Mouse (Mus musculus): ENCODE measurements around the gene C1qtnf9.

Gene C1qtnf9

GRCm38 (mm10) chr14:60767884-60768283, at the start of gene C1qtnf9:
Gene C1qtnf9 (plus strand): TSS chr14:60768134.
- no peak for DNase-seq (ENCODE audit: low read depth)

- no peak for DNase-seq (ENCODE audit: low read depth)
These were observed 46.6 kb upstream of the C1qtnf9 start for GRCm38 (mm10) chr14:60721304-60721703.

GRCm38 (mm10) chr14:60721938-60722337, 46.0 kb upstream of the C1qtnf9 start:
- no peak for DNase-seq (ENCODE audit: low read depth)

GRCm38 (mm10) chr14:60726091-60726490, 41.8 kb upstream of the C1qtnf9 start:
- DNase-seq (ENCODE audit: low read depth): peak; percentile 81

- DNase-seq (ENCODE audit: low read depth): peak; percentile 75
These were observed 40.8 kb upstream of the C1qtnf9 start for GRCm38 (mm10) chr14:60727130-60727529.

GRCm38 (mm10) chr14:60732081-60732480, 35.9 kb upstream of the C1qtnf9 start:
- DNase-seq (ENCODE audit: low read depth): peak; percentile 80

- peak; percentile 64 for DNase-seq (ENCODE audit: low read depth)
These were observed 35.1 kb upstream of the C1qtnf9 start for GRCm38 (mm10) chr14:60732787-60733186.

- DNase-seq (ENCODE audit: low read depth): no peak
These were observed 34.2 kb upstream of the C1qtnf9 start for GRCm38 (mm10) chr14:60733706-60734105.

- no peak for DNase-seq (ENCODE audit: low read depth)
These were observed 32.7 kb upstream of the C1qtnf9 start for GRCm38 (mm10) chr14:60735206-60735605.

GRCm38 (mm10) chr14:60735848-60736547, 31.9 kb upstream of the C1qtnf9 start:
- peak; percentile 50 for DNase-seq (ENCODE audit: low read depth)

GRCm38 (mm10) chr14:60736591-60737192, 31.2 kb upstream of the C1qtnf9 start:
- DNase-seq (ENCODE audit: low read depth): peak; percentile 95

GRCm38 (mm10) chr14:60737202-60737611, 30.7 kb upstream of the C1qtnf9 start:
- DNase-seq (ENCODE audit: low read depth): peak; percentile 86

GRCm38 (mm10) chr14:60738434-60738938, 29.4 kb upstream of the C1qtnf9 start:
- peak; percentile 88 for DNase-seq (ENCODE audit: low read depth)

- peak; percentile 46 for DNase-seq (ENCODE audit: low read depth)
These were observed 28.8 kb upstream of the C1qtnf9 start for GRCm38 (mm10) chr14:60739155-60739554.

GRCm38 (mm10) chr14:60739616-60740015, 28.3 kb upstream of the C1qtnf9 start:
- peak; percentile 53 for DNase-seq (ENCODE audit: low read depth)

- peak; percentile 50 for DNase-seq (ENCODE audit: low read depth)
These were observed 27.4 kb upstream of the C1qtnf9 start for GRCm38 (mm10) chr14:60740507-60740906.

- DNase-seq (ENCODE audit: low read depth): peak; percentile 45
These were observed 26.9 kb upstream of the C1qtnf9 start for GRCm38 (mm10) chr14:60741033-60741432.

- DNase-seq (ENCODE audit: low read depth): no peak
These were observed 26.4 kb upstream of the C1qtnf9 start for GRCm38 (mm10) chr14:60741490-60741981.

- DNase-seq (ENCODE audit: low read depth): no peak
These were observed 24.3 kb upstream of the C1qtnf9 start for GRCm38 (mm10) chr14:60743681-60744080.

- DNase-seq (ENCODE audit: low read depth): peak; percentile 32
These were observed 22.7 kb upstream of the C1qtnf9 start for GRCm38 (mm10) chr14:60745201-60745600.

GRCm38 (mm10) chr14:60746141-60746540, 21.8 kb upstream of the C1qtnf9 start:
- no peak for DNase-seq (ENCODE audit: low read depth)

- DNase-seq (ENCODE audit: low read depth): no peak
These were observed 20.6 kb upstream of the C1qtnf9 start for GRCm38 (mm10) chr14:60747154-60747870.

GRCm38 (mm10) chr14:60749880-60750279, 18.1 kb upstream of the C1qtnf9 start:
- DNase-seq (ENCODE audit: low read depth): no peak

Measured in induced T-regulatory cell, adult 2 months (primary cell).